Mouse (Mus musculus) c-Kit-positive CD71-positive TER-119-negative erythroid progenitor cells, embryonic 14.5 days (primary cell): ENCODE measurements around the gene BC025920.

Source experiments
- DNase-seq: peaks from one replicate; pipeline ENCODE4 v3.0.0-alpha.2; 2013; ENCODE audit warnings: low read depth

BC025920 gene

GRCm38 (mm10) chr10:81605974-81606751, at the start of gene BC025920:
Gene BC025920, plus strand, starts transcription at chr10:81606270.
- peak; percentile 97 for DNase-seq

DNA sequence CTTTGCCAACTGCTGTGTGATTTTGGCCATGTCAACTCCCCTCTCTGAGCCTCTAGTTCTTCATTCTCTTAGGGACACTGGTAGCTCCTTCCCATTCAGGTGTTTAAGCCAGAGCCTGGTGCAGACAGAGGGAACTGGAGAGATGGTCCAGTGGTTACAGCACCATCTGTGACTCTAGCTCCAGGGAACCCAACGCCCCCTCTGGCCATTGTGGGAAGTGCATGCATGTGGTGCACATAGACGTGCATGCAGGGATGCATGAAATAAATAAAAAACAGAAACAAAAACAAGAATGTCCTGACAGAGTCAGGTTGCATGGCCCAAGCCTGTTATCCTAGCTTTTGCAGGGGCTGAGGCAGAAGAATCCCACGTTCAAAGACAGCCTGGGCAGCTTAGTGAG, 49.8 kb upstream of the BC025920 start:
- no peak for DNase-seq

DNA sequence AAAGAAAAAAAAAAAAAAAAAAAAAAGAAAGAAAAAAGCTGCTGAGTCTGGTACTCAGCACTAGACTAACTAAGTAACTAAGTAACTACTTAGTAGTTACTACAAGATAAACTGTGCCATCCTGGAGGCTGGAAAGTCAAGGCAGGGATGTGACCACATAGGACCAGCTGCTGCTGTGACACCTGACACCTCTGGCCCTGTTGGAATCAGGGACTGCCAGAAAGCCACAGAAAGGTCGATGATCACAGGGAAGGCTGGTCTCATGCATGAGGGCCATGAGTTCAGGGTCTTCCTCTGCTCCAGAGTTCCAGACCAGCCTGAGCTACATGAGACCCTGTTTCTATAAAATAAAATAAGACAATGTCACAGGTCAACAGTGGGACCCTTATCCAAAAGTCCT, 48.6 kb upstream of the BC025920 start:
- no peak for DNase-seq

- no peak for DNase-seq
These were observed 46.9 kb upstream of the BC025920 start, which contains the start of gene Aes for GRCm38 (mm10) chr10:81559163-81559626. Gene Aes, plus strand, starts transcription at chr10:81559488.

DNA sequence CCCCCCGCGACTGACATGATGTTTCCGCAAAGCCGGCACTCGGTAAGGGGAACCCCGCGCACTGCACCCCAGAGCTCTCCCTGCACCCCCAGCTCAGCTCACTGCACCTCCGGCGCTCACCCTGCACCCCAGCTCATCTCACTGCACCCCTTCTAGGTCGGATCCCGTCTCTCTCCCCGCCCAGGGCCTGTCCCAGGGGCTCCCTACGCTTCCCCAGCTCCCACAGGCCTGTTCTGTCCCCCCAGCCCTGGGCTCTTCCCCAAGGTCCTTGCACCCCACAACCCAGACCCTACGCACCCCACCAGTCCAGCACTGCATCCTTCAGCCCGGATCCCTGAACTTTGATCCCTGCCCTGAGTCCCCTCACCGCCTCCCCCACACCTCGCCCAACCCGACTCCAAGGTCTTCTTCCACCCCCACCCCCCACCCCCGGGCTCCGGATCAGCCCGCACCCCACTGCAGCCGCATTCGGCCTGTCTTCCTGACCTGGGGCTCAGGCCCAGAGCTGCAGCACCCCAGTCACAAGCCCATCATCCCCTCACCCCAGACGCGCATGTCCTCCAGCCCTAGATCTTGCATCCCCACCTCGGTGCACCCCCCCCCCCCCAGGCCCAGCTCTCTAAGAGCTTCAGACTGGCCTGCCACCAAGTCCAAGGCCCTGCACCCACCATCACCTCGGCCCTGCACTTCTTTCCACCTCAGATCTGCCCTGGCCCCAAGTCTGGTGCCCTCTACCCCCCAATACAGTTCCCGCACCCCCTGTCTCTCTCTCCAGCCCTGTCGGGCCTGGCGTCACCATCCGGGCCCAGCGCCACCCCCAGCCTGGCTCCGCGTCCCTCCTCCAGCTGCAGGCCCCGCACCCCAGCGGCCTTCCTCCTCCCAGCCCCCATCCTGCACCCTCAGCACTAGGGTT, 46.2 kb upstream of the BC025920 start:
- DNase-seq, result no peak

DNA sequence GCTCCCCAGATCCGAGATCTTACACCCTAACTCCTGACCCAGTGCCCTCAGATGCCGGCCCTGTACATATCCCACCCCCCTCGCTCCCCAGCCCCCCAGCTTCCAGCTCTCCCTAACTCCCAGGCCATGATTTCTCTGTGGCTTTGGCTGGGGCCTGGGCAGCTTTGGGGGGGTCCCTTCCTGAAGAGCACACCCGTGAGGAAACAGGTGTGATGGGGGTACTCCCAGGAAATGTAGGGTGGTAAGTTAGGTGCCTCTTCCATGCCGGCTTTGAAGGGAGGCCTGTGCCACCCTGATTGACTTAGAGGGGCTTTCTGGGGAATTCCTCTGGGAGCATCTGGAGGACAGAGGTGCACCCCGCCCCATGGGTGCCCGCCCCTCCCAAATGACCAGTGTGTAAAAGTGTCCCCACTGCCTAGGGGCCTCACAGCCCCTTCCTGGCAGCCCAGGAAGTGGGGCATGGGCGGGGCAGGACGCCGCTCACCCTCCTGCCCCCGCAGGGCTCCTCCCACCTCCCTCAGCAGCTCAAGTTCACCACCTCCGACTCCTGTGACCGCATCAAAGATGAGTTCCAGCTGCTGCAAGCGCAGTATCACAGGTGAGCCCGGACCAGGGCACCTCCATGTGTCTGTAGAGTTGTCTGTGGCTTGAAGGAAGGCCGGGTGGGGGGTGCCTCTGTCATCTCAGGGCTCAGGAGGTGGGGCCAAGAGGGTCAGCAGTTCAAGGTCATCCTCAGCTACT, 45.2 kb upstream of the BC025920 start:
- DNase-seq, result no peak

DNA sequence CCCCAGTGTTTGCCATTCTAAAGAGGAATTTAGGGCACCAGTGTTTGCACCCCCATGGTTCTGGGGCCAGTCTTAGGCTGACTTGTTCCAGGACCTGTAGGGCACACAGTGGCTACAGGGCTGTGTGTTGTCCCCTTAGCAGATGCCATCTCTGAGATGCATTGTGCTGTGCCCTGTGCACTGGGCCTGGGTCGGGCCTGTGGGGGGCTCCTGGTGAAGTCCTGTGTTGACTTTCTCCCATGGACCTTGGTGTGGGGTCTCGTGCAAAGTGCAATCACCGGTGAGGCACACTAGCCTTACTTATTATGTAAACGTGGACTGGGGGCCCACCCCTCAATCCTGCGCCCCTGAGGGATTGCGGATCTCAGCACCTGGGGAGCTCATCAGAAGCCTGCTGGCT, 43.7 kb upstream of the BC025920 start:
- DNase-seq, result no peak

DNA sequence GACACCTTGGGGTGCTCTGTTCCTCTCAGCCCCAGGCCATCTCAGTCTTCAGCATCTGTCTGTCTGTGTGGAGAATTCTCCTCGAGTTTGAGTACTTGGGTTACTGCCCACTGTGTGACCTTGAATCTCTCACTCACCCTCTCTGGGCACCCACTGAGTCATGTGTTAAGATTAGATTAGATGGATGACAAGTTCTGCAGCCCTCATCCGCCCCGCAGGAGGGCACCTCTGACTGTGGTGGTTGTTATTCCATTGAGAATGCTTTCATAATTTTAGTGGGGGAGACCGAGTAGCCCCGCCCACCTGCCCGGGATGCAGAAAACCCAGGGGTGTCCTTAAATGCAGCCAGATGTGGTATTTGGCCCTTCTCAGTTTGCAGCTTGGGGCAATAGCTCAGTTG, 42.6 kb upstream of the BC025920 start:
- DNase-seq, result no peak

- no peak for DNase-seq
These were observed 41.9 kb upstream of the BC025920 start for GRCm38 (mm10) chr10:81564216-81564615.

DNA sequence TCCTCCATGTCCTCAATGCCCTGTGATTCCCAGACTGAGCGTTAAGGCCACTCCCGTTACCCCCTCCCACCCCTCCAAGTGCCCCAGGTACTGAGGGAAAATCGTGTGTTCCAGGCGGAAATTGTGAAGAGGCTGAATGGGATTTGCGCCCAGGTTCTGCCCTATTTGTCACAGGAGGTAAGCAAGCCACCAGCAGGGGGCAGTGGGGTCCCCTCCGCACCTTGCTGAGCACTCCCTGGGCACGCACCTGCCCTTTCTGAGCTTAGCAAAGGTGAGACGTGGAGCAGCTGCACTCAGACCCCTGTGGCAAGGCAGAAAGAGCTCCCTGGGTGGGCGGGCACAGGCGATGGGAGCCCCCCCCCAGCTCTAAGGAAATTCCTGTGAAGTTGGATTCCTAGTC, 41.3 kb upstream of the BC025920 start:
- no peak for DNase-seq

GRCm38 (mm10) chr10:81565257-81566228, 40.5 kb upstream of the BC025920 start:
- no peak for DNase-seq

DNA sequence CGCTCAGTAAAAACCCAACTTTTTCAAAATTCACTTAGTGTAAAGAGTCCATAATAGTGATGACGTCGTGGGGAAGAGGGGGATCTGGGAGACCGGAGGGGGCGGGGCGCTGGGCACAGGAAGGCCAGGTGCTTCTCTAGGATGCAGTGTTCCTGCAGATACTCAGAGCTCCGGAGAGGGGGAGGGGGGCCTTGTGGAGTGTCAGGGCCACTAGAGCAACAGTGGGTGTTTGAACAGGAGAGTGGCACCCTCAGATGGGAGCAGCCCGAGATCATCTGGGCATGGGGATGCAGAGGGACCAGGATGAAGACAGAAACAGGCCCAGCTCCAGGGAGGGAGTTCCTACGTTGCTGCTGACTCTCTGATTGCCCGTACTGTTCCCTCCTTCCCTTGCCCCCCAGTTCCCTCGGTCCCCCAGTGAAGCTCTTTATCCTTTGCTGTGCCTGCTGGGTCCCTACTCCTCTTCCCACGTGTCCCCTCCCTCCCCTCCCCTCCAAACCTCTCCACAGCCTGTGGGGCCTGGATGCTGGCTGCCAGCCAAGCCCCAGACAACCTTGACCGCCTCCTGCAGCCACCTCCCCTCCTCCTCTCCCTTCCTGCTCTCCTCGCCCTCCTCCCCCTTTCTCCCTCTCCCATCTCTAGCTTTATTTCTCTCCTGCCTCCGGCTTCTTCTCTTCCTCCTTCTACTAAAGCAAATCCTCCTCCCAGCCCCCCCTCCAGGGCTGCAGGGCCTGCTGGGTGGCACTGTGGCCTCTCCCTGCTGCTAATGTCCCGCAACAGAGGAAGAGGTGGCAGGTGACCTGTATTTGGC, 37.5 kb upstream of the BC025920 start:
- no peak for DNase-seq

DNA sequence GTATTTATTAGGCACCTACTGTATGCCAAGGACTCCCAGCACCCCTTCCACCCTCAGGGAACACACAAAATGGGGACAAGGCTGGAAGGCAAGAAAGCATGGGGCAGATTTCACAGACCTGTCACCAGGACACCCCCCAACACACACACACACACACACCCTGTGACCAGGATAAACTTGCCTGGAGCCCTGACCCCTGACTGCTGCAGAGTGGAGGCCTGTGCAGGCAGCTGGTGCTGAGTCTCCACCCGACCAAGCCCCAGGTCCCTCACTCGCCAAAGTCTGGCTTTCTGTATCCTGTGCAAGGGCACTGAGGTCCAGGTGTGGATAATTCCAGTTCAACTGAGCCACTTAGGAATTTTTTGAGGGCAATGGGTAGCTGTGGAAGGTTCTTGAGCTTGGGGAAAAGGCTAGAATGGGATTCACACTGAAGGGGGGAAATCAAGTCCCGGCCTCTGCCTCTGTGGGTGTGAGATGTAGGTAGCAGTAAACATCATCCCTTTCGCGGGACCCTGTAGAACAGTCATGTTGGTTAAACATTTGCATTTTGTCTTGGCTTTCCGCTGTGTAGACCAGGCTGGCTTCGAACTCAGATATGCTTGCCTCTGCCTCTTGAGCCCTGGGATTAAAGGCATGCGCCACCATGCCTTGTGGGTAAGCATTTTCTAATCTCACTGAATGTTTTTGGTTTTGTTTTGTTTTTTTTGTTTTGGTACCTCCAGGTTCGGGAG, 36.4 kb upstream of the BC025920 start:
- DNase-seq, result no peak

GRCm38 (mm10) chr10:81570238-81570800, 35.8 kb upstream of the BC025920 start:
- no peak for DNase-seq

GRCm38 (mm10) chr10:81570831-81571500, 35.1 kb upstream of the BC025920 start:
- DNase-seq, result peak; percentile 71

DNA sequence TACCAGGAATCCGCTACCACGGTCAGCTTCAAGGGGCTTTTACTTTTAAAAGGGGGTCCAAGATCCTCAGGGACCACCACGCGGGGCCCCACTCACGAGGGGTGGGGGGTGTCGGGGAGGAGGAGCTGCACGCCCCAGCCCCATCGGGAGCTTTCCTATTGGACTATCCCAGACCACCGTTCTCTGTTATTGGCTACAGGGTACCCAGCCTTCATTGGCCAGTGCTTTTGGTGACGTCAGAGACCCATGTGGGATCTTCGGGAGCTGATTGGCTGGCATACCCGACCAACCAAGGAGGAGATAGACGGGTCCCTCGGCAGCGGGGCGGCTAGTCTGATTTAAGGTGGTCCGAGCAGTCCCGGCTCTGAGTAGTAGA, 34.6 kb upstream of the BC025920 start:
- peak; percentile 97 for DNase-seq

GRCm38 (mm10) chr10:81572133-81572671, 33.9 kb upstream of the BC025920 start:
- no peak for DNase-seq

DNA sequence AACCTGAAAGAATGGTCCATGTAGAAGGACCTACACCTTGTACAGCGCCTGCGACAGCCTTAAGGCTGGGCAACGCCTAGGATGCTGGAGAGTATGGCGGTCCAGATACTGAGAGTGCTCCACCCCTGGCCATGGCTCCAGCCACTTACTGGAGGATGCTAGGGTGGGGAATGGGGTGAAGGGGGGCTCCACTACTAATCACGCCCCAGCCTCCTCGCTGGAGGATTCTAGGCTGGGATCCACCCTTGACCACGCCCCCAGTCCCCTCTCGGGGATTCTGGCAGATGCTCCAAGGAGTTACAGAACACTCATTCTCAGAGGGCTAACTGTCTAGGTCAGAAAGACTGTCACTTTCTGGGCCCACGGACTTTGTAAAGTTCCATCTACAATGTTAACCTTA, 33.1 kb upstream of the BC025920 start:
- no peak for DNase-seq
